Mouse (Mus musculus) midbrain, embryonic 15.5 days (tissue): ENCODE measurements around the gene Pole2. TPM values are rescaled to one million over a fixed set of nuclear protein-coding genes. Genes with fewer than 3 reads are reported as not detected.

ENCODE experiments used
- ATAC-seq: fragments of 200-750 bp; cut with Nextera tagmentation; replicated peaks from 2 replicates; pipeline ENCODE4 v1.8.0; 2017; ENCODE audit warnings: moderate TSS enrichment
- H3K27ac ChIP-seq: fragments of 300-500 bp; sonication (generic); 2 replicates; pipeline ENCODE4 v1.5.1; 2015; ENCODE audit warnings: mild to moderate bottlenecking, inconsistent platforms
- H3K27me3 ChIP-seq: fragments of 300-500 bp; sonication (generic); replicated peaks from 2 replicates; pipeline ENCODE4 v1.6.1; 2015; ENCODE audit warnings: inconsistent platforms
- H3K36me3 ChIP-seq: fragments of 300-500 bp; sonication (generic); replicated peaks from 2 replicates; pipeline ENCODE4 v1.6.1; 2015; ENCODE audit warnings: inconsistent platforms
- H3K4me1 ChIP-seq: fragments of 300-500 bp; sonication (generic); 2 replicates; pipeline ENCODE4 v1.6.1; 2015; ENCODE audit warnings: inconsistent platforms
- H3K4me2 ChIP-seq: fragments of 300-500 bp; sonication (generic); 2 replicates; pipeline ENCODE4 v1.6.1; 2015; ENCODE audit warnings: inconsistent platforms, mild to moderate bottlenecking, moderate library complexity
- H3K4me3 ChIP-seq: fragments of 300-500 bp; sonication (generic); 2 replicates; pipeline ENCODE4 v1.5.1; 2015; ENCODE audit warnings: mild to moderate bottlenecking, inconsistent platforms
- H3K9ac ChIP-seq: fragments of 300-500 bp; sonication (generic); 2 replicates; pipeline ENCODE4 v1.6.1; 2015; ENCODE audit warnings: mild to moderate bottlenecking, inconsistent platforms
- H3K9me3 ChIP-seq: fragments of 300-500 bp; sonication (generic); 2 replicates; pipeline ENCODE4 v1.6.1; 2016; ENCODE audit warnings: inconsistent platforms
- WGBS: fragments of 180-500 bp; shearing (Covaris S2); methylation state at CpG from one replicate; pipeline ENCODE4 v1.1.7; 2015; ENCODE audit warnings: mixed read lengths; 5-methylcytosine and 5-hydroxymethylcytosine counted together
- polyA plus RNA-seq: library from polyadenylated mRNA; unstranded; fragments of >200 nt; fragmentation: Nextera tagmentation; extraction: Ambion mirVana; gene quantifications from 2 replicates; pipeline ENCODE4 v1.2.1, GENCODE M21; 2015

Gene Pole2
- polyA plus RNA-seq = 3.4 and 4.5 TPM in 2 replicates

- no peaks in the 10 kb centered on the region for H3K36me3 ChIP-seq
- peak; percentile 95 for ATAC-seq
- peak within 1 kb of the TSS; percentile 55 for H3K9ac ChIP-seq
- peak within 1 kb of the TSS; percentile 56 for H3K4me2 ChIP-seq
- no peaks in the 10 kb centered on the region for H3K27me3 ChIP-seq
- H3K9me3 ChIP-seq = no peaks in the 10 kb centered on the region
- peak within 1 kb of the TSS; percentile 75 for H3K27ac ChIP-seq
- peak within 1 kb of the TSS; percentile 82 for H3K4me3 ChIP-seq
- WGBS = under 1% methylated on average over 37 of the region's 37 CpGs
- no peaks in the 10 kb centered on the region for H3K4me1 ChIP-seq
Measured at GRCm38 (mm10) chr12:69227776-69228466, at the start of gene Pole2. Gene Pole2 (minus strand): TSS chr12:69228195.

GRCm38 (mm10) chr12:69268956-69269355 lies 41.0 kb upstream of the Pole2 start:
- no peaks in the 10 kb centered on the region for H3K36me3 ChIP-seq
- no peaks in the 10 kb centered on the region for H3K4me1 ChIP-seq
- WGBS = 60% methylated on average over 2 of the region's 2 CpGs
- no peaks in the 10 kb centered on the region for H3K27me3 ChIP-seq
- no peak for ATAC-seq
- H3K9me3 ChIP-seq = no peaks in the 10 kb centered on the region
- no peak overlapping the region for H3K4me3 ChIP-seq
- no peak overlapping the region for H3K4me2 ChIP-seq
- H3K9ac ChIP-seq = no peak overlapping the region
- H3K27ac ChIP-seq = no peak overlapping the region

- Histone ChIP-seq H3K9me3 (no peaks in the 10 kb centered on the region), H3K4me3 (no peak overlapping the region), H3K4me2 (no peak overlapping the region), H3K4me1 (no peaks in the 10 kb centered on the region), H3K27ac (no peak overlapping the region), H3K9ac (no peak overlapping the region), H3K27me3 (no peaks in the 10 kb centered on the region), H3K36me3 (no peaks in the 10 kb centered on the region)
- 68% methylated on average over 11 of the region's 11 CpGs for WGBS
- ATAC-seq = no peak
Measured at GRCm38 (mm10) chr12:69267956-69268632, 40.1 kb upstream of the Pole2 start.

- H3K27ac ChIP-seq = no peak overlapping the region
- no peaks in the 10 kb centered on the region for H3K36me3 ChIP-seq
- ATAC-seq = no peak
- H3K9ac ChIP-seq = no peak overlapping the region
- H3K27me3 ChIP-seq = no peaks in the 10 kb centered on the region
- H3K4me1 ChIP-seq = no peaks in the 10 kb centered on the region
- no peak overlapping the region for H3K4me3 ChIP-seq
- 82% methylated on average over 3 of the region's 3 CpGs for WGBS
- H3K9me3 ChIP-seq = no peaks in the 10 kb centered on the region
- no peak overlapping the region for H3K4me2 ChIP-seq
Measured at GRCm38 (mm10) chr12:69265031-69265430, 37.0 kb upstream of the Pole2 start.

DNA sequence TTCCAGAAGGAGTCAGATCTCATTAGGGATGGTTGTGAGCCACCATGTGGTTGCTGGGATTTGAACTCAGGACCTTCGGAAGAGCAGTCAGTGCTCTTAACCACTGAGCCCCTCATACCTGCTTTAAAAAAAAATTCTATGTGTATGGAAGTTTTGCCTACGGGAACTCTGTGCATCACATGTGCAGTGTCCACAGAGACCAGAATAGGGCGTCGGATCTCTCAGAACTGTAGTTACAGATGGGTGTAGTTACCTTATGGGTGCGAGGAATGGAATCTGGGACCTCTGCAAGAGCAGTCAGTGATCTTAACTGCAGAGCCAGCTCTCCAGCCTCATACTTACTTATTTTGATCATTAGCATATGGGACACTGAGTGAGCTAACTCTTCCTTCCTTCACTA lies 34.3 kb upstream of the Pole2 start:
- Histone ChIP-seq H3K27me3 (no peaks in the 10 kb centered on the region), H3K9me3 (no peaks in the 10 kb centered on the region), H3K4me2 (no peak overlapping the region), H3K9ac (no peak overlapping the region), H3K27ac (no peak overlapping the region), H3K4me1 (no peaks in the 10 kb centered on the region), H3K4me3 (no peak overlapping the region), H3K36me3 (no peaks in the 10 kb centered on the region)
- 95% methylated on average over 5 of the region's 5 CpGs for WGBS
- ATAC-seq = no peak

GRCm38 (mm10) chr12:69257836-69258235 lies 29.8 kb upstream of the Pole2 start:
- H3K27ac ChIP-seq = no peak overlapping the region
- no peak overlapping the region for H3K9ac ChIP-seq
- 85% methylated on average over 11 of the region's 11 CpGs for WGBS
- H3K4me1 ChIP-seq = no peaks in the 10 kb centered on the region
- no peak overlapping the region for H3K4me3 ChIP-seq
- no peak for ATAC-seq
- H3K9me3 ChIP-seq = no peaks in the 10 kb centered on the region
- H3K36me3 ChIP-seq = no peaks in the 10 kb centered on the region
- no peak overlapping the region for H3K4me2 ChIP-seq
- H3K27me3 ChIP-seq = no peaks in the 10 kb centered on the region

DNA sequence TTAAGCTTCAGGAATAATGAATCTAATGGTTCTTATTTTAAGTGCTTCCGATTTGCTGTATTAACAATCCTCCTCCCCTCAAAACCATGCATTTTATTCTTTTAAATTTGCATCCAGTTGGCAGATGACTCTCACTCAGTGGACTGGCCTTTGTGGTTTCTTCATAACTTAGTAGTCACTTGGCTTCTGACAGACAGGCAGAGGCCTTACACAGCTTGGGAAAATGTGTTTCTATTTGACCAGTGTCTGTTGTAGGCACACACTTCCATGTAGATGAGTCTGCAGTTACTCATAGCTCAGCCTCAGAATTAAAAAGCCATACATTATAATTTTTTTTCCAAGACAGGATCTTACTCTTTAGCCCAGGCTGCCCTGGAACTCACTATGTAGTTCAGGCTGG lies 25.8 kb upstream of the Pole2 start:
- Histone ChIP-seq H3K4me3 (no peak overlapping the region), H3K9me3 (no peaks in the 10 kb centered on the region), H3K9ac (no peak overlapping the region), H3K27ac (no peak overlapping the region), H3K4me1 (no peaks in the 10 kb centered on the region), H3K36me3 (no peaks in the 10 kb centered on the region), H3K27me3 (no peaks in the 10 kb centered on the region), H3K4me2 (no peak overlapping the region)
- 98% methylated on average over 1 of the region's 1 CpGs for whole genome bisulfite sequencing
- no peak for ATAC-seq

- H3K9ac ChIP-seq = no peak overlapping the region
- 70% methylated on average over 8 of the region's 8 CpGs for WGBS
Measured at GRCm38 (mm10) chr12:69250756-69251155, 22.8 kb upstream of the Pole2 start.

DNA sequence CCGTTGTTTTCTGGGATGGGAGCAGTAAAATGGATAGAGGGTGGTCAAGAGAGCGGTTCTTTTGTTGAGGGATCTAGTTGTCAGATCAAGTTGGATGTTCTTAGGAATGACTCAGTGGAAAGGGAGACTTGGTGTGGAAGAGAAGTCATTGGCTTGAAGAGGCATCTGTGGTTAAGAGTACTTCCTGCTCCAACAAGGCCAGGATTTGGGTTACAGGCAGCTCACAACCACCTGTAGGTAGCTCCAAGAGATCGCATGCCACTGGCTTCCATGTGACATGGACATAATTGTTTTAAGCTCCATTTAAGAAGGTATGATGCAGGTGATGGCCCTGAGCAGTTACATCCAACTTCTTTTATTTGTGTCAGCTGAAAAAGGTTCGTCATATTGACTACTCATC lies 21.8 kb upstream of the Pole2 start:
- 79% methylated on average over 4 of the region's 4 CpGs for WGBS

More at GRCm38 (mm10) chr12:69250756-69251155, 22.8 kb upstream of the Pole2 start:
- Histone ChIP-seq H3K27me3 (no peaks in the 10 kb centered on the region), H3K4me2 (no peak overlapping the region), H3K27ac (no peak overlapping the region), H3K4me3 (no peak overlapping the region), H3K4me1 (no peaks in the 10 kb centered on the region), H3K9me3 (no peaks in the 10 kb centered on the region), H3K36me3 (no peaks in the 10 kb centered on the region)
- no peak for ATAC-seq

GRCm38 (mm10) chr12:69241771-69242431 lies 13.9 kb upstream of the Pole2 start:
- H3K9ac ChIP-seq = peak overlapping the region; percentile 83
- peak overlapping the region; percentile 89 for H3K4me3 ChIP-seq
- no peaks in the 10 kb centered on the region for H3K9me3 ChIP-seq
- peak overlapping the region; percentile 69 for H3K4me2 ChIP-seq
- H3K36me3 ChIP-seq = no peaks in the 10 kb centered on the region
- H3K4me1 ChIP-seq = peaks cover 7% of the 10 kb centered on the region
- H3K27ac ChIP-seq = peak overlapping the region; percentile 88
- peak; percentile 97 for ATAC-seq
- no peaks in the 10 kb centered on the region for H3K27me3 ChIP-seq
- WGBS = under 1% methylated on average over 60 of the region's 64 CpGs

More for the DNA sequence above, 21.8 kb upstream of the Pole2 start:
- Histone ChIP-seq H3K36me3 (no peaks in the 10 kb centered on the region), H3K4me1 (no peaks in the 10 kb centered on the region), H3K4me3 (no peak overlapping the region), H3K4me2 (no peak overlapping the region), H3K9ac (no peak overlapping the region), H3K27ac (no peak overlapping the region), H3K9me3 (no peaks in the 10 kb centered on the region), H3K27me3 (no peaks in the 10 kb centered on the region)
- ATAC-seq = no peak

DNA sequence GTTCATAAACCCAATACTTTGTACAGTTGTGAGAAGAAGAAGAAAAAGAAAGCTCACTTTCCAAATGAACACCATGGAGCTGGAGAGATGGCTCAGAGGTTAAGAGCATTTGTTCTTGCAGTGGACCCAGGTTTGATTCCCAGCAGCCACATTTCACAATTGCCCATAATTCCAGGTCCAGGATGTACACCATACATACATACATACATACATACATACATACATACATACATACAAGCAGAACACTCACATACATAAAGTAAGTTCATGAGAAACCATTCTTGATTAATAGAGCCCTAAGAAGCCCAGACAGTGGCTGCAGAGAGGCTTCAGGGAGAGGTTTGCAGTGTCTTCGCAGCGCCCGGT lies 13.4 kb upstream of the Pole2 start:
- 0% methylated on average over 3 of the region's 3 CpGs for WGBS

DNA sequence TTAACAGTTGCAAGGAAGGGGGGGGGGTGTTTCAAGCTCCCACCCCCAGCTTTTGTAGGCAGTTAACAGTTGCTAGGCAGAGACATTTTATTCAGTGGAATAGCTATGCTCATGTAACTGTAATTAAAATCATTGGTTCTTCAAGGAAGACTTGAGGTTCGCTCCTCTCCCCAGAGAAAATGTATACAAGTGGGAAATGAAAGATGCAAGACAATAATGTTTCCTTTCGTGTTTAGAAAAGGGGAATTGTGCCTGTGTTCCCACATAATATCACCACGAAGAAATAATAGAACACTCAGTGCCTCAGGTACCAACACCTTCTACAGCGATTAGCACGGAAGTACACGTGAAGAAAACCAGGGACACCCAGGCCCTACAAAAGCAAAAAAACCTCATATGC lies 12.9 kb upstream of the Pole2 start, which contains the start of gene Klhdc1:
Klhdc1 (plus strand) TSS at position 301 of the 400 bp plus-strand sequence.
- WGBS = 66% methylated on average over 6 of the region's 6 CpGs
- H3K4me1 ChIP-seq = peaks cover 7% of the 10 kb centered on the region
- H3K9ac ChIP-seq = peak within 1 kb of the TSS; percentile 83
- H3K4me2 ChIP-seq = peak within 1 kb of the TSS; percentile 69
- peak within 1 kb of the TSS; percentile 89 for H3K4me3 ChIP-seq
- ATAC-seq = no peak
- peak within 1 kb of the TSS; percentile 88 for H3K27ac ChIP-seq
- no peaks in the 10 kb centered on the region for H3K9me3 ChIP-seq
- H3K36me3 ChIP-seq = no peaks in the 10 kb centered on the region
- H3K27me3 ChIP-seq = no peaks in the 10 kb centered on the region

More for the DNA sequence above, 13.4 kb upstream of the Pole2 start:
- H3K4me2 ChIP-seq = peak overlapping the region; percentile 69
- ATAC-seq = no peak
- no peaks in the 10 kb centered on the region for H3K9me3 ChIP-seq
- peak overlapping the region; percentile 89 for H3K4me3 ChIP-seq
- H3K4me1 ChIP-seq = peaks cover 7% of the 10 kb centered on the region
- peak overlapping the region; percentile 88 for H3K27ac ChIP-seq
- peak overlapping the region; percentile 83 for H3K9ac ChIP-seq
- H3K27me3 ChIP-seq = no peaks in the 10 kb centered on the region
- H3K36me3 ChIP-seq = no peaks in the 10 kb centered on the region
